Mouse (Mus musculus) ES-Bruce4 (cell line): ENCODE measurements around the gene Zbtb20.

Source experiments
- CTCF ChIP-seq: IDR thresholded peaks from one replicate; pipeline ENCODE4 v1.8.1; 2011; ENCODE audit warnings: low read depth, low read length
- EP300 ChIP-seq: IDR thresholded peaks from 2 replicates; pipeline ENCODE4 v1.6.1; 2011; ENCODE audit warnings: low read depth, low read length; ENCODE audit not compliant: insufficient read depth

GRCm38 (mm10) chr16:43592062-43592461 is 716.4 kb downstream of the Zbtb20 start:
- TF ChIP-seq EP300 (no peak), CTCF (no peak)
